Mouse (Mus musculus) ZHBTc4 (cell line): ENCODE results near the gene Sh2b2.

Experiments
- DNase-seq: peaks from one replicate; pipeline ENCODE4 v3.0.0-alpha.2; 2011; ENCODE audit warnings: low read depth, low spot score

Gene Sh2b2

GRCm38 (mm10) chr5:136182049-136182448 lies 64.3 kb downstream of the Sh2b2 start:
- DNase-seq = no peak

DNA sequence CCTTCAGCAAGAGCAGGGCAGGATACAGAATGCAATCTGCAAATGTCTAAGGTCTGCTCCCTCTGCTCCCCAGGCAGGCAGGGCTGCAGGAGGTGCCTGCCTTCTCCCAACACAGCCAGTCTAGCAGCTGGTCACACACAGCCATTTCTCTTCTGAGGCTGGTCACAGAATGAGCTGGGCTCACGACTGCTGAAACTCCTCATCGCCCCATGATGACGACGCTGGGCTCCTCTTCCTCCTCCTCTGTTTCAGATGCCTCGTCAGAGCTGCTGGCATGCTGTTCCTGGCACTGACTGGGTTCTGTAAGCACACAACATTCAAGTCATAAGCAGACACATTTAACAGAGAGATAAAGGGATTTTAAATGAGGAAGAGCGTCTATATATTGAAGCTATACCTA lies 65.2 kb downstream of the Sh2b2 start:
- DNase-seq = no peak

- DNase-seq = peak; percentile 69
Observed at GRCm38 (mm10) chr5:136179594-136179993, 66.8 kb downstream of the Sh2b2 start.

- DNase-seq = peak; percentile 30
Observed at GRCm38 (mm10) chr5:136173606-136174463, 72.5 kb downstream of the Sh2b2 start.

GRCm38 (mm10) chr5:136172939-136173338 lies 73.4 kb downstream of the Sh2b2 start:
- no peak for DNase-seq

- peak; percentile 19 for DNase-seq
Observed at GRCm38 (mm10) chr5:136171363-136172341, 74.7 kb downstream of the Sh2b2 start.

- DNase-seq = peak; percentile 66
Observed at GRCm38 (mm10) chr5:136170512-136171362, 75.6 kb downstream of the Sh2b2 start, which contains the start of gene Orai2. Orai2 (minus strand) TSS chr5:136170713.

DNA sequence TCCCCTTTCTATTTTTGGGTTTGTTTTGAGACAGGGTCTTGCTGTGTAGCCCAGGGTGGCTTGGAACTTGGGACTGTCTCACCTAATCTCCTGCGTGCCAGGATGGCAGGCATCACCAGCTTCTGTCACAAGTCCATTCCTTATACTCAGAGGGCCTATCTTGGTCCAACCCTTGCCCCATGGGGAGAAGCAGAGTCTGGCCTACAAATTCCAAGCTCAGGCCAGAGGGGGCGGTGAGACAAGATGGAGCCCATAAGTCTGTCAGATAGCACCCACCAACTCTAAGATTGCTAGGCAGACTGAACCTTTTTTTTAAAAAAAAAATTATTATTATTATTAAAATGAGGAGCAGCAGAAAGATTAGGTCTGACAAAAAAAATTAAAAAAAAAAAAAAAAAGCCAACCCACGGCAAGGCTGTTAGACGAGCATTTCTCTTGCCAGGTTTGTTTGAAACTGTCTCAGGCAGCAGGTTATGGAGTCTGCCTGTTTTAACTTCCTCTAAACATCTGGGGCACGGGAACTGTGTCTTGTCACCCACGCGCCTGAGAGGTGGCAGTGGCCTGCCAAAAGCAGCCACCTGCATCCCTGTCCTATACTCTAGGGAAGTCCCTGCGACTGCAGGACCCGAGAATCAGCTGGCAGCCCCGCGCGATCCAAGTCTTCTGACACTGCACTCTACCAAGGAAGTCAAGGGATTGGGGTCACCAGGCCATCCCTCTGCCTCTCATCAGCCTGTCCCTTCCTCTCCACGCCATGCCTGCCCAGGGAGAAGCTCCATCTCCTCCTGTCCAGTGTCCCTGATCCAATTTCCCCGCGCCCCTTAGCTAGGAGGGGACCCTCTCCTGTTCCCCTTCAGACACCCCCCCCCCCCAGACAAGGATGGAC lies 76.5 kb downstream of the Sh2b2 start:
- peak; percentile 20 for DNase-seq
